Mouse (Mus musculus) MEL (cell line): ENCODE results near the gene Tmem231. TPM values are rescaled to one million over a fixed set of nuclear protein-coding genes. Genes with fewer than 3 reads are reported as not detected.

Experiments
- DNase-seq: peaks from one replicate; pipeline ENCODE4 v3.0.0; 2011; ENCODE audit warnings: low read depth, low spot score
- H3K27ac ChIP-seq: 2 replicates; pipeline ENCODE4 v1.5.1; 2012; ENCODE audit warnings: low read depth, mild to moderate bottlenecking, control low read depth, low read length, moderate library complexity; ENCODE audit not compliant: control insufficient read depth
- H3K27me3 ChIP-seq, 2 experiments: fragments of 150-350 bp in 1 of 2; sonication (generic) in 1 of 2; 2 replicates each; pipeline ENCODE4 v1.6.1; 2012; ENCODE audit warnings: low read length in 2 of 2, mild to moderate bottlenecking in 2 of 2, improper control_type of control experiment in 1 of 2, moderate library complexity in 1 of 2; ENCODE audit not compliant: insufficient read depth in 2 of 2, control insufficient read depth in 1 of 2
- H3K36me3 ChIP-seq, 2 experiments: 2 replicates each; pipeline ENCODE4 v1.6.1; 2012 to 2014; ENCODE audit warnings: low read length in 2 of 2, improper control_type of control experiment in 1 of 2, inconsistent platforms in 1 of 2, mild to moderate bottlenecking in 1 of 2; ENCODE audit not compliant: insufficient read depth in 2 of 2, control insufficient read depth in 1 of 2
- H3K4me1 ChIP-seq, 2 experiments: fragments of 150-350 bp in 1 of 2; sonication (generic) in 1 of 2; 2 replicates each; pipeline ENCODE4 v1.6.1; 2012; ENCODE audit warnings: low read length in 2 of 2, improper control_type of control experiment in 1 of 2, mild to moderate bottlenecking in 1 of 2; ENCODE audit not compliant: insufficient read depth in 2 of 2, control insufficient read depth in 1 of 2
- H3K4me3 ChIP-seq, 2 experiments: fragments of 150-350 bp in 1 of 2; sonication (generic) in 1 of 2; 2 replicates each; pipeline ENCODE4 v1.5.1; 2012; ENCODE audit warnings: low read depth in 2 of 2, low read length in 2 of 2, mild to moderate bottlenecking in 2 of 2, moderate library complexity in 2 of 2, control low read depth in 1 of 2, improper control_type of control experiment in 1 of 2; ENCODE audit not compliant: control insufficient read depth in 1 of 2, insufficient read depth in 1 of 2
- H3K79me2 ChIP-seq: 2 replicates; pipeline ENCODE4 v1.6.1; 2012; ENCODE audit warnings: mild to moderate bottlenecking, low read length, moderate library complexity; ENCODE audit not compliant: control insufficient read depth, poor library complexity, insufficient read depth
- H3K9ac ChIP-seq: 2 replicates; pipeline ENCODE4 v1.6.1; 2012; ENCODE audit warnings: low read depth, mild to moderate bottlenecking, control low read depth, low read length, moderate library complexity; ENCODE audit not compliant: control insufficient read depth, poor library complexity, severe bottlenecking
- H3K9me3 ChIP-seq: fragments of 150-350 bp; sonication (generic); replicated peaks from 2 replicates; pipeline ENCODE4 v1.6.1; 2012; ENCODE audit warnings: mild to moderate bottlenecking, low read length, improper control_type of control experiment, moderate library complexity; ENCODE audit not compliant: insufficient read depth
- BHLHE40 ChIP-seq: IDR thresholded peaks from 2 replicates; pipeline ENCODE4 v1.6.1; 2012; ENCODE audit warnings: low read depth, mild to moderate bottlenecking, inconsistent platforms, low read length, improper control_type of control experiment, borderline replicate concordance
- JUND ChIP-seq: IDR thresholded peaks from 2 replicates; pipeline ENCODE4 v1.6.1; 2011; ENCODE audit warnings: low read depth, mild to moderate bottlenecking, improper control_type of control experiment, low read length
- MAFK ChIP-seq: IDR thresholded peaks from 2 replicates; pipeline ENCODE4 v1.6.1; 2011; ENCODE audit warnings: low read depth, mild to moderate bottlenecking, low read length, improper control_type of control experiment, borderline replicate concordance
- MAZ ChIP-seq: IDR thresholded peaks from 2 replicates; pipeline ENCODE4 v1.6.1; 2012; ENCODE audit warnings: low read depth, mild to moderate bottlenecking, inconsistent platforms, low read length, improper control_type of control experiment
- POLR2AphosphoS2 ChIP-seq: IDR thresholded peaks from 2 replicates; pipeline ENCODE4 v1.6.1; 2011; ENCODE audit warnings: low read length, improper control_type of control experiment
- RCOR1 ChIP-seq: IDR thresholded peaks from 2 replicates; pipeline ENCODE4 v1.6.1; 2012; ENCODE audit warnings: low read depth, mild to moderate bottlenecking, inconsistent platforms, low read length, improper control_type of control experiment
- TCF12 ChIP-seq: IDR thresholded peaks from 2 replicates; pipeline ENCODE4 v1.6.1; 2014; ENCODE audit warnings: low read depth, mild to moderate bottlenecking, inconsistent platforms, low read length, improper control_type of control experiment, moderate library complexity
- UBTF ChIP-seq: IDR thresholded peaks from 2 replicates; pipeline ENCODE4 v1.6.1; 2012; ENCODE audit warnings: low read depth, mild to moderate bottlenecking, inconsistent platforms, low read length, improper control_type of control experiment, moderate library complexity, borderline replicate concordance; ENCODE audit not compliant: insufficient read depth
- USF1 ChIP-seq: IDR thresholded peaks from 2 replicates; pipeline ENCODE4 v1.6.1; 2014; ENCODE audit warnings: low read depth, mild to moderate bottlenecking, inconsistent platforms, low read length, improper control_type of control experiment, moderate library complexity
- USF2 ChIP-seq, 2 experiments: IDR thresholded peaks; 2 replicates each; pipeline ENCODE4 v1.6.1; 2011 to 2012; ENCODE audit warnings: improper control_type of control experiment in 2 of 2, low read length in 2 of 2, borderline replicate concordance in 1 of 2, inconsistent platforms in 1 of 2, low read depth in 1 of 2, mild to moderate bottlenecking in 1 of 2; ENCODE audit not compliant: insufficient read depth in 1 of 2
- ZC3H11A ChIP-seq: IDR thresholded peaks from 2 replicates; pipeline ENCODE4 v1.6.1; 2012; ENCODE audit warnings: low read depth, mild to moderate bottlenecking, inconsistent platforms, low read length, improper control_type of control experiment
- ZMIZ1 ChIP-seq: IDR thresholded peaks from 2 replicates; pipeline ENCODE4 v1.6.1; 2012; ENCODE audit warnings: low read depth, mild to moderate bottlenecking, inconsistent platforms, low read length, improper control_type of control experiment, moderate library complexity
- polyA plus RNA-seq, 2 experiments: library from polyadenylated mRNA; stranded (reverse) in 1 of 2; unstranded in 1 of 2; fragments of >175 nt in 1 of 2; fragments of >200 nt in 1 of 2; gene quantifications; 2 replicates each; pipeline versions ENCODE4 v1.2.1 to v1.2.4; 2012; ENCODE audit warnings: low replicate concordance in 2 of 2, low read depth in 1 of 2; ENCODE audit not compliant: insufficient read length in 2 of 2, insufficient read depth in 1 of 2, missing spikeins in 1 of 2
- total RNA-seq: library from RNA; depleted of rRNA; stranded (reverse); fragments of 300-350 nt; gene quantifications from 2 replicates; pipeline ENCODE4 v1.2.3, GENCODE M21; 2012

The Tmem231 gene
- total and polyA plus RNA-seq, 3 experiments: 0.85 to 2.5 TPM; not detected in 1

GRCm38 (mm10) chr8:111894955-111895354, 38.7 kb downstream of the Tmem231 start (continued):
- TF ChIP-seq ZMIZ1 (no peak), POLR2AphosphoS2 (no peak)

- Histone ChIP-seq H3K27me3 (no peaks in the 10 kb centered on the region), H3K27ac (no peak overlapping the region), H3K79me2 (no peaks in the 10 kb centered on the region), H3K4me1 (peaks cover 0 to 10% of the 10 kb centered on the region in 2 experiments; a peak in 2 of 4 replicates), H3K36me3 (peaks cover 0 to 10% of the 10 kb centered on the region in 2 experiments; a peak in 2 of 4 replicates), H3K9me3 (no peaks in the 10 kb centered on the region), H3K4me3 (no peak overlapping the region; a peak in 1 of 4 replicates), H3K9ac (no peak overlapping the region)
- no peak for DNase-seq
- no peak for TF ChIP-seq ZC3H11A
- no peak for TF ChIP-seq UBTF
- no peak for TF ChIP-seq BHLHE40
- TF ChIP-seq MAFK: peak; percentile 64; the same call in 1 of the 2 replicates
- TF ChIP-seq ZMIZ1: no peak
- TF ChIP-seq USF1: no peak
Measured at GRCm38 (mm10) chr8:111892615-111893014, 41.1 kb downstream of the Tmem231 start.

GRCm38 (mm10) chr8:111891983-111892382, 41.7 kb downstream of the Tmem231 start:
- no peak overlapping the region for H3K4me3 ChIP-seq
- no peaks in the 10 kb centered on the region for H3K9me3 ChIP-seq
- no peaks in the 10 kb centered on the region for H3K27me3 ChIP-seq
- H3K4me1 ChIP-seq: peaks cover under 1 to 15% of the 10 kb centered on the region in 2 experiments; a peak in 2 of 4 replicates
- TF ChIP-seq RCOR1 (no peak), TCF12 (no peak), JUND (no peak), USF1 (no peak), USF2 (IDR thresholded peaks at IDR 0.05; ENCODE audit: borderline replicate concordance in 1 of 2, insufficient read depth in 1 of 2, low read depth in 1 of 2, low read length in 2 of 2) (no peak), MAZ (no peak)
- H3K27ac ChIP-seq: no peak overlapping the region
- H3K9ac ChIP-seq: no peak overlapping the region
- no peaks in the 10 kb centered on the region for H3K79me2 ChIP-seq
- DNase-seq: no peak
- peaks cover 0 to 13% of the 10 kb centered on the region in 2 experiments; a peak in 2 of 4 replicates for H3K36me3 ChIP-seq
